Mouse (Mus musculus) testis, adult 2 months (tissue): ENCODE measurements around the gene Myh11. TPM values are rescaled to one million over a fixed set of nuclear protein-coding genes. Genes with fewer than 3 reads are reported as not detected.
A peak's percentile ranks its signal among the peaks of the same experiment; 100 is the strongest.

Experiments used
- H3K27ac ChIP-seq: fragments of 200-500 bp; 2 replicates; pipeline ENCODE4 v1.5.1; 2012; ENCODE audit warnings: low read depth, low read length; ENCODE audit not compliant: control insufficient read depth, insufficient read depth
- H3K27me3 ChIP-seq: fragments of 200-500 bp; 2 replicates; pipeline ENCODE4 v1.6.1; 2012; ENCODE audit warnings: mild to moderate bottlenecking, low read length, moderate library complexity; ENCODE audit not compliant: control insufficient read depth, insufficient read depth
- H3K36me3 ChIP-seq: fragments of 200-500 bp; 2 replicates; pipeline ENCODE4 v1.6.1; 2012; ENCODE audit warnings: mild to moderate bottlenecking, low read length; ENCODE audit not compliant: control insufficient read depth, insufficient read depth
- H3K4me1 ChIP-seq: fragments of 200-500 bp; 2 replicates; pipeline ENCODE4 v1.6.1; 2012; ENCODE audit warnings: low read length; ENCODE audit not compliant: control insufficient read depth, insufficient read depth
- H3K4me3 ChIP-seq: fragments of 200-500 bp; 2 replicates; pipeline ENCODE4 v1.5.1; 2012; ENCODE audit warnings: low read depth, mild to moderate bottlenecking, low read length, moderate library complexity, mixed read lengths; ENCODE audit not compliant: control insufficient read depth
- CTCF ChIP-seq: fragments of 200-500 bp; IDR thresholded peaks from 2 replicates; pipeline ENCODE4 v1.5.1; 2012; ENCODE audit warnings: low read depth, mild to moderate bottlenecking, inconsistent platforms, low read length, moderate library complexity; ENCODE audit not compliant: control insufficient read depth, insufficient read depth, insufficient replicate concordance
- POLR2A ChIP-seq: fragments of 200-500 bp; IDR thresholded peaks from 2 replicates; pipeline ENCODE4 v1.6.1; 2012; ENCODE audit warnings: low read depth, mild to moderate bottlenecking, inconsistent platforms, low read length, moderate library complexity; ENCODE audit not compliant: control insufficient read depth
- polyA plus RNA-seq: library from polyadenylated mRNA; depleted of rRNA; stranded (reverse); fragments of >200 nt; gene quantifications from 2 replicates; pipeline ENCODE4 v1.2.3, GENCODE M21; 2012; rRNA removed

The Myh11 gene
- polyA plus RNA-seq = 8.4 and 22.6 TPM in 2 replicates

- Histone ChIP-seq H3K36me3 (no peaks in the 10 kb centered on the region), H3K4me3 (peak within 1 kb of the TSS; percentile 31), H3K27ac (no peak within 1 kb of the TSS), H3K4me1 (peaks cover 8% of the 10 kb centered on the region), H3K27me3 (no peaks in the 10 kb centered on the region)
- TF ChIP-seq POLR2A (peak; percentile 46; the same call in 1 of the 2 replicates), CTCF (peak; percentile 82)
These were observed at the start of gene Myh11 for GRCm38 (mm10) chr16:14291223-14291622. Gene Myh11 (minus strand): TSS chr16:14291372.

DNA sequence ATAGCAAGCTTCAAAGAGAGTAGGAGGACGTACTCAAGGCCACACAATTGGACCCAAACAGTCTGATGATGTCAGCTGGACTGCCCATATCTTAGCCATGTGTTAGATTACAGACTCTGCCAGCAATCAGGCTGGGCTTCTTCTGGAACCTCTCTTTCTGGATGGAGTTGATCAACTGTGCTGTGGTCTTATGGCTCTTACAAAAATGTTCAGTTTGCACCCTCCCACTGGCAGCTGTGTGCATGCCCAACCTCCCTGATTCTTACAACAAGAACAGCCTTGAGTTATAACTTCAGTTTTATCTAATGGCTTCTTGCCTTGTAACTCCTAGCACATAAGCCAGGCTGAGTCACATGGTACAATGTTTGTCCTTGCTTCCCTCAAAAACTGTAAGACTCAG, 37.0 kb upstream of the Myh11 start:
- no peak for TF ChIP-seq POLR2A
- TF ChIP-seq CTCF = no peak
- H3K4me1 ChIP-seq = no peaks in the 10 kb centered on the region; the same call in 1 of the 2 replicates
- H3K27me3 ChIP-seq = no peaks in the 10 kb centered on the region
- no peaks in the 10 kb centered on the region for H3K36me3 ChIP-seq
- peak overlapping the region; percentile 53; the same call in 1 of the 2 replicates for H3K27ac ChIP-seq
- H3K4me3 ChIP-seq = no peak overlapping the region

- Histone ChIP-seq H3K27me3 (no peaks in the 10 kb centered on the region), H3K36me3 (no peaks in the 10 kb centered on the region), H3K4me1 (no peaks in the 10 kb centered on the region; the same call in 1 of the 2 replicates), H3K27ac (no peak overlapping the region), H3K4me3 (no peak overlapping the region)
- TF ChIP-seq POLR2A = no peak
- TF ChIP-seq CTCF = no peak
These were observed 29.3 kb upstream of the Myh11 start for GRCm38 (mm10) chr16:14320494-14320893.

DNA sequence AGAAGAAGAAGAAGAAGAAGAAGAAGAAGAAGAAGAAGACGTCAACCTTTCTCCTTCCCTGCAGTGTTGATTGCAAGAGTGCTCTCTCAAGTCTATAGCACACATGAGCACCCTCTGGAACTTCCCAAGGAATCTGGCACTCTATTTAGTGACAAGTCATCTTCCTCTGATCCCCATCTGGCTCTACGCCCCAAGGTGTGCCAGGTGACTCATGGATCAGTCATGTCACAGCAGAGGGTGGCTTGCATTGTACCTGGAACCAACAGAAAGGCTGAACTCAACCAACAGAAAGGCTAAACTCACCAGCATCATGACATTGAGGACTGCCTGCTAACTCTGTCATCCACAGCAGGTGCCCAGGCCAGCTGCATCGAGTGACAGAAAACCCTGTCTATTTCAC, 28.5 kb upstream of the Myh11 start:
- Histone ChIP-seq H3K27me3 (no peaks in the 10 kb centered on the region), H3K4me3 (no peak overlapping the region), H3K36me3 (no peaks in the 10 kb centered on the region), H3K27ac (no peak overlapping the region), H3K4me1 (no peaks in the 10 kb centered on the region; the same call in 1 of the 2 replicates)
- TF ChIP-seq CTCF = no peak
- TF ChIP-seq POLR2A = no peak

DNA sequence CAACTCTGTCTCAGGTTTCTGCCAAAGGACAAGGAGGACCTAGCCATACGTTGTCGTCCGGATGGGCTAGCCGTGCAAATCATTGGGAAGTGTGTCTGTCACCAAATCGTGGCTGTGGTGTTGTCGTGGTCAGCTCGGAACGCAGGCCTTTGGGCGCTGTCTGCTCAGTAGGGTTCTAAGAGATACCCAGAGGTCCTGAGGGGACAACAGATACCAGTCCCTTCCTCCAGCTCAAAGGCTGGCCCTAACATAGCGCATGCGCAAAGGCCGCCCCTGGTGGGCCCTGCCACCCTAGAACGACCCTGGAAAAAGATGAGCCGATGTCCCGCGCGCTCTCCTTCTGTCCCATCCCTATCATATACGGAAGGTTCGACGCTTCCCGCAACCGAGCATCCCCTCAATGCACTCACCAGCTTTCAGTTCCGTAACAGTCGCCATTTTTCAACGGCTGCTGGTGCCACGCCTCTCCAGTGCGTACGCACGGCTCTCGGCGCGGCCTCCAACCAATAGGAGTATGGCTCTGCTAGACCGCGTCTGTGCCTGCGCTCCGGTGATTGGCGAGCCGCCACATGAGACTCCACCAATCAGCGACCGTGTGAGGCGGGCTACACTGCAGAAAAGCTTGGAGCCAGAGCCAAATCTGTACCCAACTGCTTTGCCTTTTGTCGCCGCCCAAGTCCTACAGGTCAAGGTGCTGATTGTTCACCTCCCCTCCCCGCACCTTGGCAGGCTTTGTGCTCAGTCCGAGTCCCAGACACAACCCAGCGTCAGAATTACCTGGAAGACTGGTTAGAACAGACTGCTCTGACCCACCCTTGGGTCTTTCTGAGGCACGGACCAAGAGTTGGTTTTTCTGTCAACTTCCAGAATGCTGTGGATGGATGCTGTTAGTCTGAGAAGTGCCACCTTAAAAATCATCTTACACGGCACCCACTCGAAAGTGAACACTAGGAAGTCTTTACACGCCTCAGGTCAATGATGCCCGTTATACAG, 26.0 kb upstream of the Myh11 start, which contains the start of gene Fopnl:
Fopnl (minus strand) TSS at position 522 of the 993 bp plus-strand sequence.
- no peaks in the 10 kb centered on the region; the same call in 1 of the 2 replicates for H3K4me1 ChIP-seq
- H3K36me3 ChIP-seq = no peaks in the 10 kb centered on the region; the same call in none of the 2 replicates
- TF ChIP-seq POLR2A = peak; percentile 96
- peak; percentile 12; the same call in 1 of the 2 replicates for TF ChIP-seq CTCF
- no peaks in the 10 kb centered on the region for H3K27me3 ChIP-seq
- peak within 1 kb of the TSS; percentile 83 for H3K4me3 ChIP-seq
- peak within 1 kb of the TSS; percentile 98 for H3K27ac ChIP-seq

- H3K4me3 ChIP-seq = no peak overlapping the region
- H3K27me3 ChIP-seq = no peaks in the 10 kb centered on the region
- peaks cover 1% of the 10 kb centered on the region for H3K36me3 ChIP-seq
- H3K4me1 ChIP-seq = no peaks in the 10 kb centered on the region; the same call in 1 of the 2 replicates
- H3K27ac ChIP-seq = no peak overlapping the region
- no peak for TF ChIP-seq POLR2A
- no peak for TF ChIP-seq CTCF
These were observed 21.7 kb upstream of the Myh11 start for GRCm38 (mm10) chr16:14312914-14313313.

GRCm38 (mm10) chr16:14311371-14311770, 20.2 kb upstream of the Myh11 start:
- TF ChIP-seq POLR2A (no peak), CTCF (0 out of 2 replicates have a peak, but pooled peaks have one; percentile 20)
- Histone ChIP-seq H3K36me3 (peaks cover 1% of the 10 kb centered on the region), H3K27me3 (no peaks in the 10 kb centered on the region), H3K4me3 (no peak overlapping the region), H3K27ac (no peak overlapping the region), H3K4me1 (no peaks in the 10 kb centered on the region; the same call in 1 of the 2 replicates)
